In the genomic region with DNA sequence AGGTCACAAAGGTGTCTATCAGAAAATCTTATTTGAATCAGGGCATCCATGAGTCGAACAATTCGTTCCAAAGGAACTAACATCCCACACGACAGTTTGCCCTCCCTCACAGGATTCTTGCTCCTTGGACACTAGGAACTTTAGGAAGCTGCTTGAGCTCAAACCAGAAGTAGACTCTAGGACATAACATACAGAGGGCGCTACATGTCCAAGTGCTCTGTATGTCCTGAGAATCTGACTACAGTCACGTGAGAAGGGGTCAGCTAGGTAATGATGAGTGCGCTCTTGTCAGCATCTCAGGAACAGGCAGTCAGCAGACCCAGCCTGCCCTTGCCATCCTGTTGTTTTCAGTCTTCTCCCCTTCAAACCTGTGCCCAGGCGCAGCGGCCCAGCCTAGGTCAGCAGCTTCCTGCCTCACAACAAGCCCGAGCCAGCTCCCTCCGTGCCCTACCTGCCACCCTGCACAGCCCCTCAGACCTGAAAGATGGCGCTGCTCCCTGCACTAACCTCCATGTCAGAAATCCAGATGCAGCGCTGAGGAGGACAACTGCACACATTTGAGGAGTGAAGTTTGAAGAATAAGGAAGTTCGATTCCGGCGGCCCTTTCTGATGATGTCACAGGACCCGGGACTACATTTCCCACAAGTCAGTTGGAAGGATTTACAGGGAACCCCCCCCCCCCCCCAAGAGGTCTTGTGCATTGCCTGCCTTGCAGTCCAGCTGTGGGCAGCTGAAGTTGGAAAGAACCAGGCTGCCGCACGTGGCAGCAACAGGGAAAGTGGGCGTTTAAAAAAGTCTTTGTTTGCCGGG, we compare ENCODE assay signal across 8 mouse cellular contexts. TPM values are rescaled to one million over a fixed set of nuclear protein-coding genes. Genes with fewer than 3 reads are reported as not detected.
DNase-seq lines count a peak whose midpoint lies in the region; ATAC-seq and TF ChIP-seq lines count a peak whose summit lies in the region.

A gene (minus strand): TSS at position 642 of the 811 bp plus-strand sequence.

- H3K79me2 ChIP-seq in MEL (ENCODE audit: control insufficient read depth, insufficient read depth, low read length, poor library complexity) = no peaks in the 10 kb centered on the region

- TF ChIP-seq CTCF in MEL (IDR thresholded peaks at IDR 0.05 in 2 of 3, conservative IDR thresholded peaks at IDR 0.05 in 1 of 3; ENCODE audit: control insufficient read depth in 1 of 3, insufficient read depth in 1 of 3, low read depth in 2 of 3, low read length in 3 of 3, poor library complexity in 1 of 3, severe bottlenecking in 1 of 3) = 0 out of 6 replicates have a peak, but pooled peaks of 1 of the 3 experiments have one; percentile 6
- no peak; the same call in 1 of the 2 replicates for TF ChIP-seq CTCF in cerebellum, adult 2 months (IDR thresholded peaks at IDR 0.05; ENCODE audit: borderline replicate concordance, insufficient read depth, low read depth, low read length)
- TF ChIP-seq CTCF in forebrain, postnatal 0 days (IDR thresholded peaks at IDR 0.05; ENCODE audit: low read depth) = peak; percentile 55

- H3K4me2 ChIP-seq in forebrain, postnatal 0 days (ENCODE audit: low read depth) = peak within 1 kb of the TSS; percentile 69
- H3K4me2 ChIP-seq in lung, embryonic 15.5 days = peak within 1 kb of the TSS; percentile 62

- peak within 1 kb of the TSS; percentile 62 to 67 for H3K4me3 ChIP-seq in MEL (ENCODE audit: control insufficient read depth in 1 of 2, insufficient read depth in 1 of 2, low read depth in 2 of 2, low read length in 2 of 2)
- H3K4me3 ChIP-seq in cerebellum, adult 2 months (replicated peaks; ENCODE audit: insufficient read depth, low read depth, low read length) = peak within 1 kb of the TSS; percentile 85
- peak within 1 kb of the TSS; percentile 65 for H3K4me3 ChIP-seq in forebrain, postnatal 0 days (ENCODE audit: low read depth, low read length)
- H3K4me3 ChIP-seq in lung, embryonic 15.5 days = peak within 1 kb of the TSS; percentile 75

- peak within 1 kb of the TSS; percentile 34 for H3K9ac ChIP-seq in MEL (ENCODE audit: control insufficient read depth, low read depth, low read length, poor library complexity, severe bottlenecking)
- peak within 1 kb of the TSS; percentile 65 for H3K9ac ChIP-seq in forebrain, postnatal 0 days
- peak within 1 kb of the TSS; percentile 66 for H3K9ac ChIP-seq in lung, embryonic 15.5 days

- no peak for TF ChIP-seq EP300 in MEL (IDR thresholded peaks at IDR 0.05; ENCODE audit: low read depth in 1 of 2, low read length in 2 of 2)

- TF ChIP-seq POLR2A in MEL (IDR thresholded peaks at IDR 0.05; ENCODE audit: control insufficient read depth in 1 of 2, insufficient read depth in 1 of 2, low read depth in 1 of 2, low read length in 2 of 2, poor library complexity in 1 of 2) = peak in 1 of 2 experiments; percentile 19; a peak in 1 of 4 replicates
- TF ChIP-seq POLR2A in cerebellum, adult 2 months (IDR thresholded peaks at IDR 0.05; ENCODE audit: borderline replicate concordance, insufficient read depth, low read length) = no peak

- no peak for TF ChIP-seq RAD21 in MEL (IDR thresholded peaks at IDR 0.05; ENCODE audit: low read depth, low read length)

- peak; percentile 90 for DNase-seq in MEL (ENCODE audit: low read depth, low spot score)
- peak; percentile 89 to 93 for DNase-seq in cerebellum, adult 2 months
- DNase-seq in forebrain, postnatal 0 days = peak; percentile 93
- DNase-seq in heart, postnatal 4 days = peak; percentile 90
- DNase-seq in layer of hippocampus, adult 8-10 months (ENCODE audit: low spot score in 2 of 2) = peak; percentile 85 to 90
- DNase-seq in ovary, adult 18-20 months (ENCODE audit: low spot score) = peak; percentile 75
- DNase-seq in thymus, postnatal 0 days (ENCODE audit: low spot score) = peak; percentile 92

- H3K27me3 ChIP-seq in MEL (ENCODE audit: control insufficient read depth in 1 of 2, insufficient read depth in 2 of 2, low read length in 2 of 2) = no peaks in the 10 kb centered on the region
- H3K27me3 ChIP-seq in cerebellum, adult 2 months (ENCODE audit: control insufficient read depth, insufficient read depth, low read length) = no peaks in the 10 kb centered on the region
- H3K27me3 ChIP-seq in forebrain, postnatal 0 days (ENCODE audit: insufficient read depth, low read length) = no peaks in the 10 kb centered on the region
- no peaks in the 10 kb centered on the region for H3K27me3 ChIP-seq in lung, embryonic 15.5 days

- H3K4me1 ChIP-seq in MEL (ENCODE audit: control insufficient read depth in 1 of 2, insufficient read depth in 2 of 2, low read length in 2 of 2) = no peaks in the 10 kb centered on the region
- H3K4me1 ChIP-seq in cerebellum, adult 2 months (ENCODE audit: control insufficient read depth, insufficient read depth, low read length) = no peaks in the 10 kb centered on the region
- 0 out of 2 replicates have a peak, but pooled peaks cover 4% of the 10 kb centered on the region for H3K4me1 ChIP-seq in forebrain, postnatal 0 days (ENCODE audit: insufficient read depth)
- H3K4me1 ChIP-seq in lung, embryonic 15.5 days = 0 out of 2 replicates have a peak, but pooled peaks cover 7% of the 10 kb centered on the region

- H3K9me3 ChIP-seq in MEL (replicated peaks; ENCODE audit: insufficient read depth, low read length) = no peaks in the 10 kb centered on the region
- H3K9me3 ChIP-seq in forebrain, postnatal 0 days (ENCODE audit: low read length) = no peaks in the 10 kb centered on the region
- no peaks in the 10 kb centered on the region for H3K9me3 ChIP-seq in lung, embryonic 15.5 days

- H3K36me3 ChIP-seq in MEL (ENCODE audit: control insufficient read depth in 1 of 2, insufficient read depth in 2 of 2, low read length in 2 of 2) = no peaks in the 10 kb centered on the region
- no peaks in the 10 kb centered on the region for H3K36me3 ChIP-seq in forebrain, postnatal 0 days (ENCODE audit: insufficient read depth)
- no peaks in the 10 kb centered on the region for H3K36me3 ChIP-seq in lung, embryonic 15.5 days

- under 1% methylated on average over 20 of the region's 20 CpGs for WGBS in cerebellum, adult 2 months
- WGBS in forebrain, postnatal 0 days = 4% methylated on average over 20 of the region's 20 CpGs
- 2% methylated on average over 20 of the region's 20 CpGs for WGBS in lung, embryonic 15.5 days

- no peak within 1 kb of the TSS for H3K27ac ChIP-seq in MEL (ENCODE audit: control insufficient read depth, low read depth, low read length)
- H3K27ac ChIP-seq in cerebellum, adult 2 months (ENCODE audit: insufficient read depth, low read length) = peak within 1 kb of the TSS; percentile 77; the same call in 1 of the 2 replicates
- peak within 1 kb of the TSS; percentile 40; the same call in 1 of the 2 replicates for H3K27ac ChIP-seq in forebrain, postnatal 0 days (ENCODE audit: low read depth, low read length)
- H3K27ac ChIP-seq in lung, embryonic 15.5 days = peak within 1 kb of the TSS; percentile 76

- ATAC-seq in forebrain, postnatal 0 days = peak; percentile 97
- ATAC-seq in lung, embryonic 15.5 days (ENCODE audit: borderline replicate concordance, extremely low read depth, low FRiP score, low TSS enrichment) = peak; percentile 97

TF ChIP-seq in MEL, 35 proteins besides CTCF, POLR2A, EP300 and RAD21 (continues in another document):
- TF ChIP-seq NRF1 (IDR thresholded peaks at IDR 0.05; ENCODE audit: insufficient read depth, low read depth, low read length, poor library complexity, severe bottlenecking) = no peak
- no peak for TF ChIP-seq MAZ (IDR thresholded peaks at IDR 0.05; ENCODE audit: low read depth, low read length)
- no peak for TF ChIP-seq TCF12 (IDR thresholded peaks at IDR 0.05; ENCODE audit: low read depth, low read length)
- no peak for TF ChIP-seq GATA1 (IDR thresholded peaks at IDR 0.05; ENCODE audit: low read depth, low read length)
- no peak for TF ChIP-seq TBP (IDR thresholded peaks at IDR 0.05; ENCODE audit: low read depth, low read length)
- TF ChIP-seq MEF2A (IDR thresholded peaks at IDR 0.05; ENCODE audit: extremely low read depth, insufficient replicate concordance, low read depth, low read length, poor library complexity, severe bottlenecking) = no peak
- TF ChIP-seq SIN3A (IDR thresholded peaks at IDR 0.05; ENCODE audit: low read length) = peak; percentile 66
- TF ChIP-seq POLR2AphosphoS2 (IDR thresholded peaks at IDR 0.05; ENCODE audit: low read length) = no peak
- TF ChIP-seq ZKSCAN1 (IDR thresholded peaks at IDR 0.05; ENCODE audit: low read depth, low read length) = no peak
- TF ChIP-seq ZNF384 (IDR thresholded peaks at IDR 0.05; ENCODE audit: low read depth, low read length) = no peak
- TF ChIP-seq TAL1 (IDR thresholded peaks at IDR 0.05; ENCODE audit: low read length) = no peak
- TF ChIP-seq CHD1 (IDR thresholded peaks at IDR 0.05; ENCODE audit: low read depth, low read length) = no peak
- no peak for TF ChIP-seq ETS1 (IDR thresholded peaks at IDR 0.05; ENCODE audit: low read depth, low read length)
- TF ChIP-seq USF1 (IDR thresholded peaks at IDR 0.05; ENCODE audit: low read depth, low read length) = peak; percentile 28; the same call in 1 of the 2 replicates
- no peak for TF ChIP-seq ZC3H11A (IDR thresholded peaks at IDR 0.05; ENCODE audit: low read depth, low read length)
- no peak for TF ChIP-seq MAFK (IDR thresholded peaks at IDR 0.05; ENCODE audit: borderline replicate concordance, low read depth, low read length)
- TF ChIP-seq BHLHE40 (IDR thresholded peaks at IDR 0.05; ENCODE audit: borderline replicate concordance, low read depth, low read length) = no peak; the same call in 1 of the 2 replicates
- TF ChIP-seq ELF1 (IDR thresholded peaks at IDR 0.05; ENCODE audit: low read depth, low read length) = peak; percentile 66
- TF ChIP-seq UBTF (IDR thresholded peaks at IDR 0.05; ENCODE audit: borderline replicate concordance, insufficient read depth, low read depth, low read length) = no peak
- TF ChIP-seq MYC (IDR thresholded peaks at IDR 0.05; ENCODE audit: low read depth, low read length) = no peak
- TF ChIP-seq NELFE (IDR thresholded peaks at IDR 0.05; ENCODE audit: low read depth, low read length) = no peak

RNA-seq across cellular contexts. Expression of the gene that starts here (rescaled TPM):
- total RNA-seq in MEL (2012; rRNA removed) = 6.0 and 7.0 TPM in 2 replicates
- 1 to 10 TPM in 1 of 2 experiments, not detected in 1; 5.0 TPM for polyA plus RNA-seq in MEL (2012; ENCODE audit: insufficient read depth in 1 of 2, insufficient read length in 2 of 2, low read depth in 1 of 2, low replicate concordance in 2 of 2, missing spikeins in 1 of 2)
- 3.8 TPM in 2 replicates for polyA plus RNA-seq in cerebellum, adult 2 months (2012; rRNA removed)
- total RNA-seq in forebrain, postnatal 0 days (2014; rRNA removed) = 17.9 and 18.9 TPM in 2 replicates
- polyA plus RNA-seq in forebrain, postnatal 0 days (2015; fragmentation: Nextera tagmentation; extraction: Ambion mirVana) = 4.2 and 4.3 TPM in 2 replicates
- total RNA-seq in heart, postnatal 4 days (2021) = 1 to 10 TPM; 4.1 to 4.7 TPM
- total RNA-seq in layer of hippocampus, adult 8-10 months (2022) = 10 to 100 TPM in 1 of 4 experiments, 1 to 10 TPM in 3; 8.7 to 10.2 (median 9.1) TPM
- polyA plus RNA-seq in lung, embryonic 15.5 days (2015; fragmentation: Nextera tagmentation; extraction: Ambion mirVana) = 3.5 and 4.4 TPM in 2 replicates
- 5.0 and 5.3 TPM in 2 replicates for polyA plus RNA-seq in thymus, postnatal 0 days (2015; fragmentation: Nextera tagmentation; extraction: Ambion mirVana)
